Mouse (Mus musculus) ES-Bruce4 (cell line): ENCODE measurements around the gene H2-Ke6.

Source experiments
- CTCF ChIP-seq: IDR thresholded peaks from one replicate; pipeline ENCODE4 v1.8.1; 2011; ENCODE audit warnings: low read depth, low read length
- EP300 ChIP-seq: IDR thresholded peaks from 2 replicates; pipeline ENCODE4 v1.6.1; 2011; ENCODE audit warnings: low read depth, low read length; ENCODE audit not compliant: insufficient read depth
- POLR2A ChIP-seq: IDR thresholded peaks from one replicate; pipeline ENCODE4 v1.8.1; 2011; ENCODE audit warnings: low read length; ENCODE audit not compliant: insufficient read depth

GRCm38 (mm10) chr17:34033441-34033840, 5.6 kb upstream of the H2-Ke6 start:
- TF ChIP-seq EP300 (no peak), CTCF (no peak), POLR2A (no peak)
